12 mouse cellular contexts compared by ENCODE assay signal in genomic region chr14:77343662-77344340, GRCm38 (mm10).
A peak's percentile ranks its signal among the peaks of the same experiment; 100 is the strongest.
DNase-seq lines count a peak whose midpoint lies in the region; ATAC-seq and TF ChIP-seq lines count a peak whose summit lies in the region.
"Had no signal": no experiment of that assay in that cellular context is flagged by ENCODE, and none has a peak within 500 bp of the region (broad histone marks: within the 10 kb centered on the region; RNA-seq: fewer than 3 reads in every experiment).

No protein-coding gene starts in this region.

- H3K4me1 ChIP-seq in liver, embryonic 13.5 days (replicated peaks) = no peaks in the 10 kb centered on the region
- no peaks in the 10 kb centered on the region for H3K4me1 ChIP-seq in small intestine, adult 2 months (ENCODE audit: control insufficient read depth, insufficient read depth, insufficient read length, low read length)
- H3K4me1 ChIP-seq in midbrain, embryonic 10.5 days = no peaks in the 10 kb centered on the region
- H3K4me1 ChIP-seq: neural tube, embryonic 12.5 days had no signal

- TF ChIP-seq POLR2A in small intestine, adult 2 months (IDR thresholded peaks at IDR 0.05; ENCODE audit: low read depth, low read length) = no peak

- H3K4me3 ChIP-seq in liver, embryonic 13.5 days (replicated peaks) = no peak overlapping the region
- H3K4me3 ChIP-seq in small intestine, adult 2 months (ENCODE audit: low read depth, low read length) = no peak overlapping the region
- H3K4me3 ChIP-seq in midbrain, embryonic 10.5 days = no peak overlapping the region
- H3K4me3 ChIP-seq: limb, embryonic 15.5 days; neural tube, embryonic 12.5 days had no signal

- no peak for TF ChIP-seq CTCF in small intestine, adult 2 months (IDR thresholded peaks at IDR 0.05; ENCODE audit: extremely low read depth, insufficient read length, insufficient replicate concordance, low read depth, low read length)

- 38% methylated on average over 11 of the region's 11 CpGs for WGBS in liver, embryonic 13.5 days (ENCODE audit: insufficient replicate concordance)
- 49% methylated on average over 11 of the region's 11 CpGs for WGBS in small intestine, adult 2 months
- 76% methylated on average over 11 of the region's 11 CpGs for WGBS in midbrain, embryonic 10.5 days

- DNase-seq in liver, embryonic 13.5 days = no peak
- DNase-seq in liver = no peak
- DNase-seq in heart, adult 9 months (ENCODE audit: low spot score in 2 of 2) = peak; percentile 66 to 79
- DNase-seq in kidney, postnatal 10 days = peak; percentile 13
- DNase-seq in midbrain, embryonic 10.5 days (ENCODE audit: low spot score) = no peak
- no peak for DNase-seq in gastrocnemius, postnatal 25 days
- DNase-seq: adrenal gland, postnatal 36 days had no signal

- no peaks in the 10 kb centered on the region for H3K27me3 ChIP-seq in liver, embryonic 13.5 days
- H3K27me3 ChIP-seq in small intestine, adult 2 months (ENCODE audit: control insufficient read depth, insufficient read depth, low read length) = no peaks in the 10 kb centered on the region
- H3K27me3 ChIP-seq in midbrain, embryonic 10.5 days (ENCODE audit: low read depth, poor library complexity, severe bottlenecking) = no peaks in the 10 kb centered on the region
- H3K27me3 ChIP-seq: limb, embryonic 15.5 days; neural tube, embryonic 12.5 days had no signal

- no peaks in the 10 kb centered on the region for H3K36me3 ChIP-seq in liver, embryonic 13.5 days
- H3K36me3 ChIP-seq in small intestine, adult 2 months (ENCODE audit: control insufficient read depth, insufficient read depth, low read length) = no peaks in the 10 kb centered on the region
- no peaks in the 10 kb centered on the region for H3K36me3 ChIP-seq in midbrain, embryonic 10.5 days
- H3K36me3 ChIP-seq: G1E; limb, embryonic 15.5 days; neural tube, embryonic 12.5 days had no signal

- ATAC-seq in liver, embryonic 13.5 days (ENCODE audit: low read depth) = 0 out of 2 replicates have a peak, but pooled peaks have one; percentile 39
- no peak for ATAC-seq in megakaryocyte-erythroid progenitor cell, adult 5-6 weeks (replicated peaks; ENCODE audit: low FRiP score, low TSS enrichment, poor library complexity, severe bottlenecking)

- H3K4me2 ChIP-seq in liver, embryonic 13.5 days = no peak overlapping the region
- H3K4me2 ChIP-seq: limb, embryonic 15.5 days; neural tube, embryonic 12.5 days had no signal

- H3K9me3 ChIP-seq in liver, embryonic 13.5 days (replicated peaks) = 0 out of 2 replicates have a peak, but pooled peaks cover 6% of the 10 kb centered on the region
- no peaks in the 10 kb centered on the region for H3K9me3 ChIP-seq in midbrain, embryonic 10.5 days (replicated peaks)
- H3K9me3 ChIP-seq: limb, embryonic 15.5 days; neural tube, embryonic 12.5 days had no signal

- no peak overlapping the region for H3K27ac ChIP-seq in liver, embryonic 13.5 days
- peak overlapping the region; percentile 64 for H3K27ac ChIP-seq in small intestine, adult 2 months (ENCODE audit: insufficient read depth, low read depth, low read length)
- H3K27ac ChIP-seq in midbrain, embryonic 10.5 days (replicated peaks) = no peak overlapping the region
- H3K27ac ChIP-seq: limb, embryonic 15.5 days; neural tube, embryonic 12.5 days had no signal

- no peak overlapping the region for H3K9ac ChIP-seq in liver, embryonic 13.5 days
- H3K9ac ChIP-seq: limb, embryonic 15.5 days; neural tube, embryonic 12.5 days had no signal

Comparison
In these comparisons a context has a peak if more than half of its experiments do, and no peak if none do; other contexts are left out.
1. DNase-seq: peak in heart, adult 9 months (2 of 2) and kidney, postnatal 10 days (single experiment); none in liver, embryonic 13.5 days (single experiment), liver (single experiment), midbrain, embryonic 10.5 days (single experiment) and gastrocnemius, postnatal 25 days (single experiment).